Mouse (Mus musculus): Measurements from ENCODE around the gene Acvrl1.

DNA sequence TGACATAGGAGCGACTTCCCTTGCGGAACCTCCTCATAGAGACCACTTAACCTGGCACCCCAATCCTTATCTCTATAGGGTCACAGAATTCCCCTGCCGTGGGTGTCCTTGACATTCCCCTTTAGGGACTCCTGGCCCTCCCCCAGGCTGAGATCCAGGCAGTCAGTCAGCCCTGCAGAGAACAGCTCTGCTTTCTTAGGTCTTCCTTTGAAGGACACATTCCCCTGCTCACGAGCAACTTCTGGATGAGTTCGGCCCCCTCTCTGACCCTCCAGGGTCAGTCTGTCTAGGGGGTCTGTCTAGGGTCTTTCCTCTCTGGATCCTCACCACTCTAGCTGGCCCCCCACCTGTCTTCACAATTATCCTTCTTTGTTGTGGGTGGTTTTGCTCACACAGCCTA lies 1.1 kb downstream of the Acvrl1 start:
- no peak for TF ChIP-seq CTCF (IDR thresholded peaks at IDR 0.05; ENCODE audit: control insufficient read depth, insufficient read depth, insufficient replicate concordance, low read depth, low read length)
- TF ChIP-seq POLR2A (IDR thresholded peaks at IDR 0.05; ENCODE audit: control insufficient read depth, low read depth, low read length), result no peak

Data from testis, adult 2 months (tissue).